Mouse (Mus musculus): Measurements from ENCODE around the gene Erv3. TPM values are rescaled to one million over a fixed set of nuclear protein-coding genes. Genes with fewer than 3 reads are reported as not detected.

The Erv3 gene
- total and polyA plus RNA-seq, 3 experiments, result not detected

DNA sequence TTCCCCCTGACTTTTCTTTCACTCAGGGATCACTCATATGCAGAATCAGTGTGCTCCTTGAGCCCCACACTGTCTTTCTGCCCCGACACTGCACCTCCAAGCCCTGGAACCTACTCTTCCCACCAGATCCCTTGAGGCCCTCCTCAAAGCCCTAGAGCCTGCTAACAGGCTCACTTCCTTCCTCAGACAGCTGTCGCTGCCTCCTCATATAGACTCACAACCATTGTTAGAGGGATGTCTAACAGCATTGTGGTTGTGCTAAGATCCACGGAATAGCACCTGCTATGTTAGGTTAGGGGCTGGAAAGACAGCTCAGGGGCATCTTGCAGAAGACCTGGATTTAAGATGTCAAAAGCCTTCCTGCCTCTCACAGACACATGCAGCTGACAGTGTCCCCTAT is 37.1 kb downstream of the Erv3 start:
- DNase-seq, result no peak

DNA sequence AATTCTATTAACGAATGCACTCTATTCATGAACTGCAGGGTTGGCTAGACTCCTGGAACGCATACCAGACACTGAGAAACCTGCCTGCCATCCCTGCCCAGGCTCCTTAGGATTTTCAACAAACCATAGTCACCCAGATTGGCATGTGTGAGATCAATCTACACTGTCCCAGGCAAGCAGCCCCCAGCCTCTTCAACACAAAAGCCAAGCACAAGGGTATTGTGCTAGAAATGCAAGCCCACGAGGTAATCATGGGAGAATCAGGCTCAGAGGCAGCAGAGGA is 37.9 kb downstream of the Erv3 start:
- no peak for DNase-seq

DNA sequence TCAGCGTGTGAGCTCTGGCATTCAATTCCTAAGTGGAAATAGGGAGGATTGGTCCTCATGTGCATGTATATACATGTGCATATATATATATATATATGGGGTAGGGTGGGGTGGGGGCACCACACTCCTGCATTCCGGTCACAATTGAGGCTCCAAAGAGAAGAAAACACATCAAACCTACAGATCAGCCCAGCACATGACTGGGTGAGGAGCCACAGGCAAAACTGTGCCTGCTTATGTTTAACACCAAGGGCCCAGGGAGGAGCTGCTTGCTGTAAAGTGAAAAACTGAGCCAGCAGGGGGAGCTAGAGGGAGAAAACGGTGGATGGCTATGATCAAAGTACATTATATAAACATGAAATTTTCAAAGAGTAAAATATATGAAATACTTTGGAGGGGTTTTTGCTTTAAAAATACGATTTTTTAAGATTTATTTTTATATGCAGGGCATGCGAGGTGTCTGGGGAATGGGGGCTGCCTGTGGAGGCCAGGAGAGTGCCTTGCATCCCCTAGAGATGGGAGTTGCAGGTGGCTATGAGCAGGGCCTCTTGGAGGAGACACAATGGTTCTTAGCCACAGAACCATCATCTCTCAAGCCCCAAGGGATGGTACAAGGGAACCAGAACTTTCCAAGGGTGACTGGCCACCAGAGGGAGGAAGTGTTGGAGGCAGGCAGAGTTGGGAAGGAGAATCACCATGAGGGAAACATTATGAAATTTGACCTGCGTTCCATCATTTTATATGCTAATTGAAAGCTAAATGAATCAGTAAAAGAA is 38.4 kb downstream of the Erv3 start:
- DNase-seq, result peak; percentile 80

DNA sequence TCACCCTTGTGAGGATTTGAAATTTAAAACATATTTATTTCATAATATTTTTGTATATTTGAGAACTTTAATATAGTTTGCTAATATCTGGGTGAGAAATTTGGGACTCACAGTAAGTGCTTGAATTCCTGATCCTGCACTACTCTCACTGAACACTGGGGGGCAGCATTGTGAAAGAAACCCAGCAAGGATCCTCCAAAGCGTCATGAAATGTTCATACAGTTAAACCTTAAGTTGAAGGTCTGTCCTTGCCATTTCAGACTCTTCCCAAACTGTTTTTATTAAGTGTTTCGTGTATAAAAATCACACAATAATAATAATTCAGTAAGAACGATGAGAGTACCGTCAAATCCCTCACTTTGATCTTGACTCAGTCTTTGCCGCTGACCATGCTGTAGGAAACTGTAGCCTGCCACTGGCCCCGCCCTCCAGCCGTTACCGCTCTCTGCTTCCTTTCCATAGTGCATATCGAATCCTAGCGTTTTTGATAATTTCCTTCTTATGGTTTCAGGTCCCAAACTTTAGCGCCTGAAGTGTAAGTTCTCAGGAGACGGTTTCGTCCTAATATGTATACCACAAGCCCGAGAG is 39.4 kb downstream of the Erv3 start:
- DNase-seq, result peak; percentile 82

DNA sequence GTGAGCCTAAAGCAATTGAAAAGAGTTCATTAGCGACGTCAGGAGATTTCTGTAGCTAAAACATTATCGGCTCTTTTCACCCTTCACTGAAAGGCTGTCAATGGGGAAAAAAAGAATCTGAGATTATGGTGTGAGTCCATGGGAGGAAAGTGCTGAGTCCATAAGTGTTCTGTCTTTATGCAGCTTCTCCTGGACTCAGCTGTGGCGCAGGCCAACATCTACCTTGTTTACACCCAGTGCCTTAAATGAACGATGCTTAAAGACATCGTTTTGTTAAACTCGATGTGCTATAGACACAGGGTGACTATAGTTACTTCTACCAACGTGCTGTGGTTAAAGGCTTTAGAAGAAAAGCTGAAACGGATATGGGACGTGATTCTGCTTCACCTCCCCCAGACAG is 45.2 kb downstream of the Erv3 start:
- DNase-seq, result no peak

DNA sequence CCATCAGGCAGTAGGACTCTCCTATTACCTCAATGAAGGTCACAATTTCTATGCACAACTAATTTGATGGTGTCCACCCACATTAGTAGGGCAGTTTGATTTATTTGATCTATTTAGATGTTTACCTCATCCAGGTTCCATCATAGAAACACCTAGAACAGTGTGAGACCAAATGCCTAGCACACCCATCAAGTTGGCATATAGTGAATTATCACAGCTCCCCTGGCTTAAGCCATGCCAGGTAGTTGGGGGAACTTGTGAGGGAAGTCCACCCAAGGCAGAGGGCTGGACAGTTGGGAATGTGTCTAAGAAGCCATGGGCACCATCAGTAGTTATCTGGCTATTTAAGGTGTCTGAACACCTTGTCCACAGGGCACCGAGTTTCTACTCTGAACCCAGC is 46.1 kb downstream of the Erv3 start:
- DNase-seq, result no peak

DNA sequence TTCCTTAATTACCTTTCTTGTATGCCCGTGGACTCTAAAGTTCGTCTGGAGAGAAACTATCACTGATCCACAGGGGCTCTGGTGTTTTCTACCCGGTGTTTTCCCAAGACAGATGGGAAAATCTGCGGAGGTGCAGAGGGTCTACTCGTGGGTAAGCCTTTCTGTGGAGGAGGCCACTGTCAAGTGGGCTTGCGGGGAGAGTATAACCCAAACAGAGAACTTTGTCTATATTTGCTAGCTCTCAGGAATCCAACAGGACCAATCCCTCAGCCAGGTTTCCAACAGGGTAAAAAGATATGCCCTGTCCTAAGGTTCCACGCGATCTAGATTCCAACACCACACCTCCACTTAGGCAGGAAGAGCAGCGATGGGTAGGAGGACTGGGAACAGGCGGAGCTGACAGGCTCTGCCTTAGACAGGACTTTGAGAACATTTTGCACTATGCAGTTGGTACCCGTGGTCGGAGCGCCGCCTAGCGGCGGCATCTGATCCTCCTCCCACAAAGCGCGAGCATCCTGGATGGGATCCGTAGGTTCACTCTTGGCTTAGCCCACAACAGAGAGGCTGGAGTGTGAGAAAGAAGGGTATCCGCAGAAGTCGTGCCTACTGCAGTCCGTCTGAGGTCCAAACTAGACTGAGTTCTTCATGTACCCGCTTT is 46.9 kb downstream of the Erv3 start:
- DNase-seq, result peak; percentile 86

DNA sequence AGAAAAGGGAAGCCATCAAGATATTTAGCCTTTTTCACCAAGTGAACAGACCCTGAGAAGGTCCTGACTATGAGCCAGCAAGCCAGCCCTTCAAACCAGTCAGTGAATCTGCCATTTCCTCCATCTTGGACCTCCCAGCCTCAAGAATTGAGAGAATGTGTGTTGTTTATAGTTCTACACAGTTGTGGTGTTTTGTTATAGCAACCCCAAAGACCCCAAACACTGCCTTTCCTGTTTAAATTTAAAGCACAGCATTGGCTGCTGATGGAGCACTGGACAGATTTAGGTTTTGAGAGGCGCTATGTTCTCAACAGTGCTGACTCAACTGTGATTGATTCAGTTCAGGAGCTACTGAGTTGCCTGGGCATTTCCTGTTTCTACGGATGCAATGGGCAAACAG is 47.9 kb downstream of the Erv3 start:
- DNase-seq, result no peak

DNA sequence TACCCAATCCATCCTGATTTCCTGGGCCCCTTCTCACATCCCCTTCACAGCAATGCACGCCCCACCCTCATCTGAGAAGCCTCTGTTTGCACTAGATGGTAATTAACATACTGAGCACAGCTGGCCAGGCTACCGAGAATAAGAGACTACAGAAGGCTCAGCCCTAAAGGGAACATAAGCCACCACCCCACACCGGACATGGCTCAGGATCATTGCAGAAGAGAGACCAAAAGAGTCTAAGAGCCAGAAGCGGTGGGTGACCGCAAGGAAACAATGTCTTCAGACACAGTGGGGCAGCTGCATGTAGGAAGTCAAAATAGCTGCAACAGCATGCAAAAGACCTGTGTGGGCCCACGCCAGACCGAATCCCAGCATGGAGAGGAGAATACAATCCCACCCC is 50.7 kb downstream of the Erv3 start:
- no peak for DNase-seq

DNA sequence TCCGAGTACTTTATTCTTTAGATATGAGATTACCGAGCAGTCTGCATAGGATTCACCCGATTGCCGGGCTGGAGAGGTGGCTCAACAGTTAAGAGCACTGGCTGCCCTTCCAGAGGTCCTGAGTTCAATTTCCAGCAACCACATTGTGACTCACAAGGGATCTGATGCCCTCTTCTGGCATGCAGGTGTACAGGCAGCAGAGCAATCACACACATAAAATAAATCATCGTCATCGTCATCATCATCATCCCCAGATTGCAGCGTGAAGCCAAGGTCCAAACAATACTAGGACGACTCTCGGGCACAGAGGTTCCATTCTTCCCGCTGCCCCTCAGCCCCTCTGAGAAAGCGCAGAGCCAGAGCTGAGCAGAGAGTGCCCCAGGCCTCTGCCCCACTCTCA is 51.9 kb downstream of the Erv3 start:
- DNase-seq, result no peak

DNA sequence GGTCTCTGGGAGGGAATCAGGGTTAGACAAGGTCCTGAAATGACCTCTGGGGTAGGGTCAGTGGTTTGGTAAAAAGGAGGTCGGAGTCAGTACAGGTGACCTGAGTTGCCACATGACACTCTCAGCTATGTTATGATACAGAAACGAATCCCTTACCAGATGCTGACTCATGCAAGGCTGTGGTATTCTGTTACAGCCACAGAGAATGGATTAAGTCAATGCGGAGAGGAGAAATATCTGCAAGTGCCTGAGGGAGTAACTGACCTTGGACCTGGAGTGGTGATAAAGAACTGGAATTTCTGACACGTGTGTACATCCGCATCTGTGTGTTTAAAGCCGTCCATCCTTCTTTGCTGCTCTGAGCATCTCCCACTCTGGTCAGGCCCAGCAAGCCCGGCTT is 52.7 kb downstream of the Erv3 start:
- peak; percentile 31 for DNase-seq

DNA sequence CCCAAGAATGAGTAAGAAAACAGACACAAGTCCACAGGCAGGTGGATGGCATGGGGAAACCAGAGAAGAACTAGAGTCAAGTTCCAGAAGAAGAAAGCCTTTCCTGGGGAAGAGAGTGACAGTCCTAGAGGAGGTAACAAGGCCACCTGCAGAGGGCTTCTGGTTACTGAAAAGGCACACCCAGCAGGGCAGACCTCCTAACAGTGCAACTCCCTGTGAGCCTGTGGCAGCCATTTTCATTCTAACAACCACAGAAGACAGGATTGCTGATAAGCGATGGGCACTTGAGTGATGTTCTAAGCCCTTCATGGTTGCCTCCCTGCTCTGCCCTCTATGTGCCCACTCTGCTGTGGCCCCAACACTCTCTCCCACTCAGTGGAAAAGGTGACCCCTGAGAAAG is 54.2 kb downstream of the Erv3 start:
- no peak for DNase-seq

DNA sequence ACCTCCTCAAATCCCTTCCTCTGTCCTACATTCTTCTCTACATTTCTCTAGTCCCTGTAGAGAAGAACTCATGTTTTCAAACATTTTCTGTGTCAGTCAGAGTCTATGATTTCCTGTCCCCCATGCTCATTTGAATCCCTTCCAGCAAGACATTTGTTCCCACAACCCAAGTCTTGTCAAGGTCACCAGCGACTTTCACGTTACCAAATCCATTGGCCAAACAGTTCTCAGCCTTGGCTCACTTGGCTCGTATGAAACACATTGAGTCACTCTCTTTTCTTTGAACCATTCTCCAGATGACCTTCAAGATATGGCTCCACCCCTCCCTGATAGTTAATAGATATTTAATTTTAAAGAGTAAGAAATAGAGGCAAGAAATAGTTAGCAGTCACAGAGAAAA is 55.7 kb downstream of the Erv3 start:
- peak; percentile 78 for DNase-seq

Other genes starting within 250 kb of the Erv3 start
- 100 to 1,000 TPM in 1 of 2 experiments, 10 to 100 TPM in 1; 85.9 to 172 TPM for gene Prnp, start 50.2 kb upstream of the Erv3 start, total RNA-seq (2021)
- gene Prnp, start 50.2 kb upstream of the Erv3 start, polyA plus RNA-seq (2012; rRNA removed), result 46.8 and 49.2 TPM in 2 replicates
- not detected for gene Prn, start 50.2 kb upstream of the Erv3 start, total RNA-seq (2021)
- gene Prn, start 50.2 kb upstream of the Erv3 start, polyA plus RNA-seq (2012; rRNA removed), result not detected in 2 replicates
- gene Prnd, start 91.1 kb upstream of the Erv3 start, total RNA-seq (2021), result not detected
- gene Prnd, start 91.1 kb upstream of the Erv3 start, polyA plus RNA-seq (2012; rRNA removed), result 0.70 and 0.90 TPM in 2 replicates
- 10 to 100 TPM; 10.4 to 11.7 TPM for gene Rassf2, start 170.5 kb upstream of the Erv3 start, total RNA-seq (2021)
- gene Rassf2, start 170.5 kb upstream of the Erv3 start, polyA plus RNA-seq (2012; rRNA removed), result 10.5 and 12.3 TPM in 2 replicates

All from adrenal gland, adult 2 months (tissue).